Mouse (Mus musculus) liver, adult 2 months (tissue): ENCODE measurements around the gene Rab11a. TPM values are rescaled to one million over a fixed set of nuclear protein-coding genes. Genes with fewer than 3 reads are reported as not detected.

Source experiments
- DNase-seq: peaks from one replicate; pipeline ENCODE4 v3.0.0-alpha.2; 2011; ENCODE audit warnings: low read depth, low spot score; ENCODE audit errors: extremely low read depth
- H3K27ac ChIP-seq: fragments of 200-500 bp; replicated peaks from 2 replicates; pipeline ENCODE4 v1.5.1; 2012; ENCODE audit warnings: low read depth, mild to moderate bottlenecking, control low read depth, inconsistent platforms, low read length; ENCODE audit not compliant: insufficient read depth
- H3K27me3 ChIP-seq: fragments of 200-500 bp; 2 replicates; pipeline ENCODE4 v1.6.1; 2012; ENCODE audit warnings: mild to moderate bottlenecking, moderate library complexity, low read length, inconsistent platforms; ENCODE audit not compliant: control insufficient read depth, insufficient read depth
- H3K36me3 ChIP-seq: fragments of 200-500 bp; 2 replicates; pipeline ENCODE4 v1.6.1; 2012; ENCODE audit warnings: low read length, inconsistent platforms; ENCODE audit not compliant: control insufficient read depth, insufficient read depth
- H3K4me1 ChIP-seq: fragments of 200-500 bp; 2 replicates; pipeline ENCODE4 v1.6.1; 2011; ENCODE audit warnings: low read length; ENCODE audit not compliant: control insufficient read depth, insufficient read depth
- H3K4me3 ChIP-seq: fragments of 200-500 bp; 2 replicates; pipeline ENCODE4 v1.5.1; 2011; ENCODE audit warnings: low read depth, mild to moderate bottlenecking, control low read depth, low read length, moderate library complexity; ENCODE audit not compliant: insufficient read depth
- H3K79me2 ChIP-seq: fragments of 200-500 bp; 2 replicates; pipeline ENCODE4 v1.6.1; 2012; ENCODE audit warnings: inconsistent platforms, mild to moderate bottlenecking, low read length, moderate library complexity; ENCODE audit not compliant: control insufficient read depth, insufficient read depth
- H3K9ac ChIP-seq: fragments of 200-500 bp; 2 replicates; pipeline ENCODE4 v1.6.1; 2012; ENCODE audit warnings: low read depth, mild to moderate bottlenecking, control low read depth, inconsistent platforms, low read length
- CTCF ChIP-seq: fragments of 200-500 bp; IDR thresholded peaks from 2 replicates; pipeline ENCODE4 v1.5.1; 2011; ENCODE audit warnings: low read depth, low read length, control low read depth
- POLR2A ChIP-seq: fragments of 200-500 bp; IDR thresholded peaks from 2 replicates; pipeline ENCODE4 v1.6.1; 2011; ENCODE audit warnings: low read length, control low read depth; ENCODE audit not compliant: insufficient read depth; ENCODE audit errors: extremely low read depth
- WGBS: fragments of 180-500 bp; shearing (Covaris S2); methylation state at CpG from one replicate; pipeline ENCODE4 v1.1.7; 2018; 5-methylcytosine and 5-hydroxymethylcytosine counted together
- polyA plus RNA-seq: library from polyadenylated mRNA; depleted of rRNA; stranded (reverse); fragments of >200 nt; gene quantifications from 2 replicates; pipeline ENCODE4 v1.2.3, GENCODE M21; 2012
- total RNA-seq: library from RNA; depleted of rRNA; stranded (reverse); fragments of >200 nt; gene quantifications from 2 replicates; pipeline ENCODE4 v1.2.3, GENCODE M21; 2014

Rab11a gene
- total and polyA plus RNA-seq, 2 experiments, result 57.7 to 81.2 TPM

- H3K4me1 ChIP-seq, result peaks cover 5% of the 10 kb centered on the region; the same call in 1 of the 2 replicates
- H3K27me3 ChIP-seq, result no peaks in the 10 kb centered on the region
- no peaks in the 10 kb centered on the region for H3K79me2 ChIP-seq
- TF ChIP-seq CTCF (no peak), POLR2A (no peak)
- no peak overlapping the region for H3K9ac ChIP-seq
- DNase-seq, result no peak
- WGBS, result 89% methylated on average over 5 of the region's 5 CpGs
- H3K4me3 ChIP-seq, result no peak overlapping the region
- H3K27ac ChIP-seq, result no peak overlapping the region
- H3K36me3 ChIP-seq, result peaks cover 5% of the 10 kb centered on the region
Measured at GRCm38 (mm10) chr9:64697677-64698076, 39.9 kb downstream of the Rab11a start.

- no peak for DNase-seq
- Histone ChIP-seq H3K4me3 (no peak overlapping the region), H3K27me3 (no peaks in the 10 kb centered on the region), H3K9ac (no peak overlapping the region), H3K27ac (no peak overlapping the region), H3K4me1 (peaks cover 5% of the 10 kb centered on the region; the same call in 1 of the 2 replicates), H3K36me3 (peaks cover 5% of the 10 kb centered on the region), H3K79me2 (no peaks in the 10 kb centered on the region)
- WGBS, result 94% methylated on average over 1 of the region's 1 CpGs
- TF ChIP-seq POLR2A (no peak), CTCF (no peak)
Measured at GRCm38 (mm10) chr9:64697006-64697405, 40.6 kb downstream of the Rab11a start.

GRCm38 (mm10) chr9:64696404-64696803 is 41.2 kb downstream of the Rab11a start:
- Histone ChIP-seq H3K27ac (no peak overlapping the region), H3K79me2 (no peaks in the 10 kb centered on the region), H3K4me1 (peaks cover 3% of the 10 kb centered on the region; the same call in 1 of the 2 replicates), H3K36me3 (peaks cover 5% of the 10 kb centered on the region; the same call in 1 of the 2 replicates), H3K4me3 (no peak overlapping the region), H3K9ac (no peak overlapping the region), H3K27me3 (no peaks in the 10 kb centered on the region)
- no peak for DNase-seq
- 93% methylated on average over 4 of the region's 4 CpGs for WGBS
- TF ChIP-seq CTCF (no peak), POLR2A (no peak)

- H3K36me3 ChIP-seq, result peaks cover 5% of the 10 kb centered on the region; the same call in 1 of the 2 replicates
- TF ChIP-seq CTCF, result no peak
- no peak for TF ChIP-seq POLR2A
- no peak overlapping the region for H3K4me3 ChIP-seq
- H3K27ac ChIP-seq, result no peak overlapping the region
- no peak for DNase-seq
- no peaks in the 10 kb centered on the region for H3K4me1 ChIP-seq
- H3K79me2 ChIP-seq, result no peaks in the 10 kb centered on the region
- 92% methylated on average over 1 of the region's 1 CpGs for WGBS
- no peaks in the 10 kb centered on the region for H3K27me3 ChIP-seq
- no peak overlapping the region for H3K9ac ChIP-seq
Measured at GRCm38 (mm10) chr9:64695266-64695665, 42.3 kb downstream of the Rab11a start.

- no peak overlapping the region for H3K4me3 ChIP-seq
- no peak overlapping the region for H3K27ac ChIP-seq
- H3K36me3 ChIP-seq, result peaks cover 5% of the 10 kb centered on the region; the same call in 1 of the 2 replicates
- H3K79me2 ChIP-seq, result no peaks in the 10 kb centered on the region
- H3K4me1 ChIP-seq, result no peaks in the 10 kb centered on the region
- 90% methylated on average over 2 of the region's 2 CpGs for WGBS
- DNase-seq, result no peak
- TF ChIP-seq POLR2A (no peak), CTCF (no peak)
- no peak overlapping the region for H3K9ac ChIP-seq
- no peaks in the 10 kb centered on the region for H3K27me3 ChIP-seq
Measured at GRCm38 (mm10) chr9:64693094-64693493, 44.5 kb downstream of the Rab11a start.

GRCm38 (mm10) chr9:64691176-64691575 is 46.4 kb downstream of the Rab11a start:
- WGBS, result 22% methylated on average over 7 of the region's 7 CpGs
- TF ChIP-seq CTCF (peak; percentile 79), POLR2A (no peak)
- Histone ChIP-seq H3K36me3 (peaks cover 4% of the 10 kb centered on the region; the same call in 1 of the 2 replicates), H3K4me1 (no peaks in the 10 kb centered on the region), H3K27me3 (no peaks in the 10 kb centered on the region), H3K9ac (no peak overlapping the region), H3K4me3 (no peak overlapping the region), H3K27ac (no peak overlapping the region), H3K79me2 (no peaks in the 10 kb centered on the region)
- no peak for DNase-seq
